Mouse (Mus musculus) heart, postnatal 0 days (tissue): ENCODE data around the gene Pigm. TPM values are rescaled to one million over a fixed set of nuclear protein-coding genes. Genes with fewer than 3 reads are reported as not detected.

ENCODE experiments used
- ATAC-seq: fragments of 200-750 bp; cut with Nextera tagmentation; 2 replicates; pipeline ENCODE4 v1.8.0; 2017; ENCODE audit warnings: low read depth, moderate number of reproducible peaks, moderate library complexity; ENCODE audit not compliant: insufficient read depth
- DNase-seq: peaks from one replicate; pipeline ENCODE4 v3.0.0-alpha.2; 2016; ENCODE audit warnings: low spot score
- H3K27ac ChIP-seq: fragments of 300-500 bp; sonication (generic); 2 replicates; pipeline ENCODE4 v1.5.1; 2014; ENCODE audit warnings: low read depth, mild to moderate bottlenecking
- H3K27me3 ChIP-seq: fragments of 300-500 bp; sonication (generic); 2 replicates; pipeline ENCODE4 v1.6.1; 2014; ENCODE audit warnings: low read length, mixed read lengths; ENCODE audit not compliant: control insufficient read depth, insufficient read depth
- H3K36me3 ChIP-seq: fragments of 300-500 bp; sonication (generic); replicated peaks from 2 replicates; pipeline ENCODE4 v1.6.1; 2014; ENCODE audit warnings: low read length, mixed read lengths; ENCODE audit not compliant: control insufficient read depth, insufficient read depth
- H3K4me1 ChIP-seq: fragments of 300-500 bp; sonication (generic); 2 replicates; pipeline ENCODE4 v1.6.1; 2014; ENCODE audit warnings: antibody characterized with exemption; ENCODE audit not compliant: control insufficient read depth, insufficient read depth
- H3K4me2 ChIP-seq: fragments of 300-500 bp; sonication (generic); 2 replicates; pipeline ENCODE4 v1.6.1; 2014; ENCODE audit warnings: low read depth, mild to moderate bottlenecking, low read length, moderate library complexity
- H3K4me3 ChIP-seq: fragments of 300-500 bp; sonication (generic); 2 replicates; pipeline ENCODE4 v1.5.1; 2014; ENCODE audit warnings: low read depth, low read length
- H3K9ac ChIP-seq: fragments of 300-500 bp; sonication (generic); replicated peaks from 2 replicates; pipeline ENCODE4 v1.6.1; 2014; ENCODE audit warnings: low read depth, low read length, mixed read lengths
- H3K9me3 ChIP-seq: fragments of 300-500 bp; sonication (generic); replicated peaks from 2 replicates; pipeline ENCODE4 v1.6.1; 2016; ENCODE audit warnings: low read length; ENCODE audit not compliant: control insufficient read depth
- CTCF ChIP-seq: IDR thresholded peaks from 2 replicates; pipeline ENCODE4 v1.5.1; 2016; ENCODE audit warnings: antibody characterized with exemption, control low read depth, low read depth
- EP300 ChIP-seq: IDR thresholded peaks from 2 replicates; pipeline ENCODE4 v1.6.1; 2016; ENCODE audit warnings: antibody characterized with exemption, low read depth
- WGBS: fragments of 180-500 bp; shearing (Covaris S2); extraction: QIAGEN DNeasy Blood & Tissue Kit; methylation state at CpG from one replicate; pipeline ENCODE4 v1.1.7; 2014; 5-methylcytosine and 5-hydroxymethylcytosine counted together
- polyA plus RNA-seq: library from polyadenylated mRNA; unstranded; fragments of >200 nt; fragmentation: Nextera tagmentation; extraction: Ambion mirVana; gene quantifications from 2 replicates; pipeline ENCODE4 v1.2.1, GENCODE M21; 2015
- total RNA-seq: library from RNA; depleted of rRNA; stranded (reverse); fragments of >200 nt; gene quantifications from 2 replicates; pipeline ENCODE4 v1.2.3, GENCODE M21; 2014; ENCODE audit warnings: low replicate concordance

The Pigm gene
- total and polyA plus RNA-seq, 2 experiments from 2014 or later = 2.2 to 13.8 TPM

- Histone ChIP-seq H3K9ac (no peak overlapping the region), H3K4me3 (no peak overlapping the region), H3K4me1 (no peaks in the 10 kb centered on the region), H3K4me2 (no peak overlapping the region), H3K27ac (no peak overlapping the region), H3K9me3 (no peaks in the 10 kb centered on the region), H3K27me3 (no peaks in the 10 kb centered on the region), H3K36me3 (no peaks in the 10 kb centered on the region)
- 55% methylated on average over 1 of the region's 1 CpGs for WGBS
- TF ChIP-seq EP300 = no peak
- TF ChIP-seq CTCF = no peak
- ATAC-seq = no peak
- no peak for DNase-seq
Observed at GRCm38 (mm10) chr1:172390769-172391168, 14.4 kb downstream of the Pigm start.

DNA sequence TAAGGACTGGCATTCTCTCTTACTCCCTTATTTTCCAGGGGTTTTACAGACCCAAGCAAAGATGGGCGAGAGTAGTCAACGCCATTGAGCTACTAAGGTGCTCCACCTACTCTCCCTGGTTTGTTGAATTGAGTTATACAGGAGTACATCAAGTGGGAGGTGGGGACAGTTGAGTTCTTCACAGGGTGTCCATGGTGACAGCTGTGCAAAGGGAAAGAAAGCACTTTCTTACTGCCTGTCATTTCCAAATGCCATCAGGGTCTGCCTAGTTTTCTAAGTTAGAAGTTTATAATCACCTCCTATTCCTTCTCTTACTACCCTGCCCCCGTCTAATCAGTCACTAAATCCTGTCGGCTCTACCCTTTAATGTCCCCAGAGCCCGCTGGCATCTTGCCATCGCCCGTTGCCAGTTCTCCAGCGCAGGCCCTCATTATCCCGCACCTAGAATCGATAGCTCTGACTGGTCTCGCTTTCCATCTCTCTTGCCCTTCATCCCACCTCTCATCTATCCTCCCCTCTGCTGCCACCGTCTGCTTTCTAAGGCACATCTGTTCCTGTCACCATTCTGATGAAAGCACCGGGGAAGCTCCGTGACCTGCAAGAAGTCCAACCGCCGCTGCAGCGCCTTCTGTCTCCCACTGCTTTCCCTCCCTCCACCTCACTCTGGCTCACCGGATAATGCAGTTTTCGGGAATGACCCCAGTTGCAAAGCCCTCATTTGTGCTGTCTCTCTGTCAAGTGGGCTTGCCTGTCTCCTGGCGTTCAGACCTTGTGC is 15.6 kb downstream of the Pigm start:
- Histone ChIP-seq H3K9me3 (no peaks in the 10 kb centered on the region), H3K27me3 (no peaks in the 10 kb centered on the region), H3K4me3 (peak overlapping the region; percentile 9; the same call in 1 of the 2 replicates), H3K9ac (no peak overlapping the region), H3K27ac (no peak overlapping the region), H3K4me2 (peak overlapping the region; percentile 35; the same call in 1 of the 2 replicates), H3K4me1 (no peaks in the 10 kb centered on the region), H3K36me3 (no peaks in the 10 kb centered on the region)
- ATAC-seq (no peak), DNase-seq (no peak)
- 20% methylated on average over 20 of the region's 20 CpGs for WGBS
- TF ChIP-seq CTCF (no peak), EP300 (no peak)

DNA sequence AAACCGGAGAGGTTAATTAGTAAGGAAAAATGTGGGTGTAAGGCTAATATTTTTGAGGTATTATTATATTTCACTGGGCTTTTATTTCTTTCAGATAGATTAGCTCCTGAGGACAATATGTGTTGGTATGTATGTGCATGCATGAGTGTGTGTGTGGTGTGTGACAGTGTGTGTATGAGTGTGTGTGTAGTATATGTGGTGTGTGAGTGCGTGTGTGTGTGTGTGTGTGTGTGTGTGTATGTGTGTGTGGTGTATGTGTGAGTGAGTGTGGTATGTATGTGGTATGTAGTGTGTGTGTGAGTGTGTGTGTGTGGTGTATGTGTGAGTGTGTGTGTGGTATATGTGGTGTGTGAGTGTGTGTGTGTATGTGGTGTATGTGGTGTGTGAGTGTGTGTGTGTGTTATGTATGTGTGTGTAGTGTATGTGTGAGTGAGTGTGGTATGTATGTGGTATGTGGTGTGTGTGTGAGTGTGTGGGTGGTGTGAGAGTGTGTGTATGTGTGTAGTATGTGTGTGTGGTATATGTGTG is 16.4 kb downstream of the Pigm start:
- DNase-seq (no peak), ATAC-seq (no peak)
- no peak overlapping the region for H3K4me3 ChIP-seq
- H3K27ac ChIP-seq = no peak overlapping the region
- TF ChIP-seq EP300 (no peak), CTCF (no peak)
- H3K4me2 ChIP-seq = no peak overlapping the region
- H3K27me3 ChIP-seq = no peaks in the 10 kb centered on the region
- WGBS = 87% methylated on average over 2 of the region's 2 CpGs
- H3K9me3 ChIP-seq = no peaks in the 10 kb centered on the region
- H3K4me1 ChIP-seq = no peaks in the 10 kb centered on the region
- no peak overlapping the region for H3K9ac ChIP-seq
- H3K36me3 ChIP-seq = no peaks in the 10 kb centered on the region

GRCm38 (mm10) chr1:172393739-172394138 is 17.4 kb downstream of the Pigm start:
- 46% methylated on average over 8 of the region's 8 CpGs for WGBS
- no peak overlapping the region for H3K27ac ChIP-seq
- no peaks in the 10 kb centered on the region for H3K9me3 ChIP-seq
- H3K9ac ChIP-seq = no peak overlapping the region
- ATAC-seq = no peak
- H3K4me3 ChIP-seq = no peak overlapping the region
- TF ChIP-seq CTCF = no peak
- TF ChIP-seq EP300 = no peak
- H3K4me2 ChIP-seq = no peak overlapping the region
- no peak for DNase-seq
- H3K36me3 ChIP-seq = no peaks in the 10 kb centered on the region
- no peaks in the 10 kb centered on the region for H3K27me3 ChIP-seq
- H3K4me1 ChIP-seq = no peaks in the 10 kb centered on the region

DNA sequence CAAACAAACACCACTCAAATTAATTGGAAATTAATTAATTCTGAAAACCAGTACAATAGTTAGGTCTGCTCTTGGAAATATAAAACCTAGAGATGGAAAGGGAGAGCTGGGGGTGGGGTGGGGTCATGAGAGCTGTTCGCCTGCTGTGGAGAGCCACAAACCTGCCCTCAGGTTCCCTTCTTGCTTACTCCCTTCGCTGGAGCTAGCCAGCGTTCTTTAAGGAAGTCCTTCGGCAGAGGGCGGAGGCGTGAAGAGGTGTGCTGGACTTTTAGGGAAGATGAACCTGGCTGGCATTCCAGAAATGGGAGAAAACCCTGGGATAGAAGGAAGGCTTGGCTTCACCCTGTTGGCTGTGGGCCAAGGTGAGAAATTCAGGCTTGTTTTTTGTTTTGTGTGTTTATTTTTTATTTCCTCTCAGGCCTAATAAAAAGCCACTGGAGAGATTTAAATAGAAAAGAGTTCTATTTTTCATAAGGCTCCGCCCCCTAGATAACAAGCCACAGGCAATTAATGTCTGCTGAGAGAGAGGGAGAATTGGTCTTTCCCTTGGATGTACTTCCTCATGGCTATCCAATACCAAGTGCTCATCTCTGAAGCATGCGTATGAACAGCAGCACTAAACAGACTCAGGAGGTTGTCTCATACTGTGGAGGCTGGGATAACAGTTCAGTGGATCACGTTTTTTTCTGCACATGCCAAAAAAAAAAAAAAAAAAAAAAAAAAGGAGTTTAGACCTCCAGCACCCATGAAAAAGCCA is 20.8 kb downstream of the Pigm start:
- no peaks in the 10 kb centered on the region for H3K4me1 ChIP-seq
- no peaks in the 10 kb centered on the region for H3K36me3 ChIP-seq
- ATAC-seq = no peak
- 44% methylated on average over 9 of the region's 9 CpGs for WGBS
- H3K27ac ChIP-seq = no peak overlapping the region
- TF ChIP-seq CTCF (no peak), EP300 (no peak)
- no peak for DNase-seq
- no peak overlapping the region for H3K4me2 ChIP-seq
- no peak overlapping the region for H3K4me3 ChIP-seq
- no peaks in the 10 kb centered on the region for H3K9me3 ChIP-seq
- H3K27me3 ChIP-seq = no peaks in the 10 kb centered on the region
- H3K9ac ChIP-seq = no peak overlapping the region
